Mouse (Mus musculus): Measurements from ENCODE around the gene Ltf. TPM values are rescaled to one million over a fixed set of nuclear protein-coding genes. Genes with fewer than 3 reads are reported as not detected.

Ltf gene
- polyA plus RNA-seq, 1 experiment from 2014 or later: 3.7 TPM

Other genes starting within 250 kb of the Ltf start
- gene Prss42, start 221.1 kb upstream of the Ltf start, polyA plus RNA-seq (2015; fragmentation: Nextera tagmentation; extraction: Ambion mirVana): not detected in 2 replicates
- not detected in 2 replicates for gene Prss44, start 205.3 kb upstream of the Ltf start, polyA plus RNA-seq (2015; fragmentation: Nextera tagmentation; extraction: Ambion mirVana)
- not detected in 2 replicates for gene Prss43, start 192.6 kb upstream of the Ltf start, polyA plus RNA-seq (2015; fragmentation: Nextera tagmentation; extraction: Ambion mirVana)
- gene Prss45, start 184.7 kb upstream of the Ltf start, polyA plus RNA-seq (2015; fragmentation: Nextera tagmentation; extraction: Ambion mirVana): not detected in 2 replicates
- 0.13 TPM in 1 of 2 replicates, not detected in the other for gene Prss46, start 174.8 kb upstream of the Ltf start, polyA plus RNA-seq (2015; fragmentation: Nextera tagmentation; extraction: Ambion mirVana)
- gene Prss50, start 161.3 kb upstream of the Ltf start, polyA plus RNA-seq (2015; fragmentation: Nextera tagmentation; extraction: Ambion mirVana): 0.40 and 0.90 TPM in 2 replicates
- gene Als2cl, start 139.4 kb upstream of the Ltf start, polyA plus RNA-seq (2015; fragmentation: Nextera tagmentation; extraction: Ambion mirVana): 4.1 and 5.3 TPM in 2 replicates
- gene Tmie, start 139.2 kb upstream of the Ltf start, polyA plus RNA-seq (2015; fragmentation: Nextera tagmentation; extraction: Ambion mirVana): 1.3 and 1.8 TPM in 2 replicates
- not detected in 2 replicates for gene Fam240a, start 102.4 kb upstream of the Ltf start, polyA plus RNA-seq (2015; fragmentation: Nextera tagmentation; extraction: Ambion mirVana)
- gene Tdgf1, start 73.1 kb upstream of the Ltf start, polyA plus RNA-seq (2015; fragmentation: Nextera tagmentation; extraction: Ambion mirVana): not detected in 2 replicates
- gene Lrrc2, start 67.7 kb upstream of the Ltf start, polyA plus RNA-seq (2015; fragmentation: Nextera tagmentation; extraction: Ambion mirVana): 0.21 and 0.30 TPM in 2 replicates
- 0.86 and 1.0 TPM in 2 replicates for gene Rtp3, start 28.7 kb upstream of the Ltf start, polyA plus RNA-seq (2015; fragmentation: Nextera tagmentation; extraction: Ambion mirVana)
- 1.3 TPM in 2 replicates for gene Ccrl2, start 38.2 kb downstream of the Ltf start, polyA plus RNA-seq (2015; fragmentation: Nextera tagmentation; extraction: Ambion mirVana)
- 35.9 and 37.9 TPM in 2 replicates for gene Lrrfip2, start 98.3 kb downstream of the Ltf start, polyA plus RNA-seq (2015; fragmentation: Nextera tagmentation; extraction: Ambion mirVana)

All from kidney, embryonic 15.5 days (tissue).